Mouse (Mus musculus): ENCODE results near the gene Peli3. TPM values are rescaled to one million over a fixed set of nuclear protein-coding genes. Genes with fewer than 3 reads are reported as not detected.
A peak's percentile ranks its signal among the peaks of the same experiment; 100 is the strongest.

The Peli3 gene
- polyA plus RNA-seq, 1 experiment: 3.9 TPM

DNA sequence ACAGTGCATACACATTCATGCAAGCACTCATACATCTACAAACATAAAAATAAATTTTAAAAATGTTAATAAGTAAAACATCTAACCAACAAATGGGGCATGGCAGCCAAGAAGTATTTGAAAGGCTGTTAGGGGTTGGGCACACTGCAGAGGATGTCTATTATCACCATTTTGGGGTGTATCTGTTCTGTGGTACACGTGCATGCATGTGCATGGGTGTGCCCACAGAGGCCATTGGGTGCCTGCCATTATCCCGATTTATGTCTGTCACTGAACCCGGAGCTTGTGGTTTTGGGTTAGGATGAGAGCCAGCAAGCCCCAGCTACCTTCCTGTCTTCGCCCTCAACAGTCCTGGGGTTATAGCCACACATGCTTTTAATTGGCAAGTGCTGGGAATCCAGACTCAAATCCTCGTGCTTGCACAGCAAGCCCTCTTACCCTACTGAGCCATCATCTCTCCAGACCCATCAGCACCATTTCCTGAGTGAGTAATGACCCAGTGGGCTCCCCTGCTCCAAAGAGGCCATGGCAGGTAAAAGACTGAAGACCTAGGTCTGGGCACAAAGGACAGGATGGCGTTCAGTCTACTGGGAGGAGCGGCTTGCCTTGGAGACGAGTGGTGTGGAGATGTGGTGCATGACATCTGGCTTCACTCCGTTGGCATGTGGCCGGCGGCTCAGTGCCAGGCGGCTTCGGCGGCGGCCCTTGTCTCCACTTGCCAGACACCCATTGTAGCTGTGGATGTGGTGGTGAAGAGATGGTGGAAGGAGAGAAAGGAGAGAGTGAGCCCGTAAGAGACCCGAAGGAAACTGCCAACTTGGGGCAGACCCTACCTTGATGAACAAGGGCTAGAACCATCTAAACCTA is 5.2 kb downstream of the Peli3 start:
- H3K4me3 ChIP-seq (ENCODE audit: low read depth, low read length): no peak overlapping the region
- no peak for TF ChIP-seq POLR2A (IDR thresholded peaks at IDR 0.05; ENCODE audit: insufficient read depth, low read length)
- no peak for TF ChIP-seq CTCF (IDR thresholded peaks at IDR 0.05; ENCODE audit: low read depth, low read length)
- TF ChIP-seq EP300 (IDR thresholded peaks at IDR 0.05; ENCODE audit: insufficient read depth, low read depth, low read length): no peak

DNA sequence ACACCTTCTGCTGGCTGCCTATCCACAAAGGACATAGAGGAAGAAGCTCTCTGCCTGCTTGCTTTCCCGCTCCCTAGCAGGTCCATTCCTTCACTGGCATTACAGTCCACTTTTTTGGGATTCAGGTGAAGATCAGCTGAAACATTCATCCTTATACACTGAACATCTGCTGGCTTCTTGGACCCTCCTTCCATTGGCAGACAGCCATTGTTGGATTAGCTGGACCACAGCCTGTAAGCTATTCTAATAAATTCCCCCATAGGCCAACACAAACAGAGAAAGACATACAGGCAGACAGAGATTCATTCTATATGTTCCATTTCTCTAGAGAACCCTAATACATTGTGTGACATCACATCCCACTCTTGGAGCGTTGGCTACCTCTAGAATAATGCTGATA is 6.0 kb downstream of the Peli3 start:
- H3K4me3 ChIP-seq (ENCODE audit: low read depth, low read length): no peak overlapping the region
- no peaks in the 10 kb centered on the region for H3K9me3 ChIP-seq (replicated peaks; ENCODE audit: control insufficient read depth, insufficient read depth, low read length, poor library complexity, severe bottlenecking)
- H3K27me3 ChIP-seq (ENCODE audit: control insufficient read depth, insufficient read depth, low read length, poor library complexity, severe bottlenecking): no peaks in the 10 kb centered on the region
- H3K27ac ChIP-seq (ENCODE audit: insufficient read depth, low read length): no peak overlapping the region
- no peak overlapping the region for H3K9ac ChIP-seq (ENCODE audit: low read depth, poor library complexity, severe bottlenecking)
- no peaks in the 10 kb centered on the region for H3K4me1 ChIP-seq (ENCODE audit: control insufficient read depth, insufficient read depth, low read length)
- TF ChIP-seq CTCF (IDR thresholded peaks at IDR 0.05; ENCODE audit: low read depth, low read length): no peak
- no peak for TF ChIP-seq POLR2A (IDR thresholded peaks at IDR 0.05; ENCODE audit: insufficient read depth, low read length)
- no peak for TF ChIP-seq EP300 (IDR thresholded peaks at IDR 0.05; ENCODE audit: insufficient read depth, low read depth, low read length)
- no peaks in the 10 kb centered on the region for H3K36me3 ChIP-seq (ENCODE audit: control insufficient read depth, insufficient read depth, low read length, poor library complexity, severe bottlenecking)

More for the DNA sequence above, 5.2 kb downstream of the Peli3 start:
- Histone ChIP-seq H3K27me3 (ENCODE audit: control insufficient read depth, insufficient read depth, low read length, poor library complexity, severe bottlenecking) (no peaks in the 10 kb centered on the region), H3K4me1 (ENCODE audit: control insufficient read depth, insufficient read depth, low read length) (no peaks in the 10 kb centered on the region), H3K36me3 (ENCODE audit: control insufficient read depth, insufficient read depth, low read length, poor library complexity, severe bottlenecking) (no peaks in the 10 kb centered on the region), H3K9me3 (replicated peaks; ENCODE audit: control insufficient read depth, insufficient read depth, low read length, poor library complexity, severe bottlenecking) (no peaks in the 10 kb centered on the region), H3K9ac (ENCODE audit: low read depth, poor library complexity, severe bottlenecking) (no peak overlapping the region), H3K27ac (ENCODE audit: insufficient read depth, low read length) (no peak overlapping the region)

DNA sequence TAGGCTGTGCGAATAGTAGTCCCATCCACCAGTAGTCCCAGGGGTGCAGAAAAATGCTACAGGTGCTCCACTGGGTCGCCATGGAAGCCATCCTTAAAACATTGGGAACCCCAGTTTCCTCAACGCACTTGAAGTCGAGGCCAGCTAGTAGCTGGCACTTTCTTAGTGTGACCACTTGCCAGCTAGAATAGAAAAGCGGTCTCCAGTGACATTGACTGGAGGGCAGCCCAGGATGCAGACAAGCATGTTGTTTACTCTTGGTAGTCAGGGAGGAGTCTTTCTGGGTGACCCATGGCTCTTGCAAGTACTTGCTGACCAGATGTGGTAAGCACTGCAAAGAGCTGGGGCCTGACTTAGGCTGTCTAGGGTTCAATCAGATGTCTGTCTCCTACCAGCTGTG is 14.1 kb downstream of the Peli3 start:
- no peak for TF ChIP-seq POLR2A (IDR thresholded peaks at IDR 0.05; ENCODE audit: insufficient read depth, low read length)
- no peak for TF ChIP-seq EP300 (IDR thresholded peaks at IDR 0.05; ENCODE audit: insufficient read depth, low read depth, low read length)
- no peak for TF ChIP-seq CTCF (IDR thresholded peaks at IDR 0.05; ENCODE audit: low read depth, low read length)
- H3K4me3 ChIP-seq (ENCODE audit: low read depth, low read length): no peak overlapping the region
- peaks cover 5% of the 10 kb centered on the region for H3K36me3 ChIP-seq (ENCODE audit: control insufficient read depth, insufficient read depth, low read length, poor library complexity, severe bottlenecking)
- no peaks in the 10 kb centered on the region for H3K9me3 ChIP-seq (replicated peaks; ENCODE audit: control insufficient read depth, insufficient read depth, low read length, poor library complexity, severe bottlenecking)
- H3K4me1 ChIP-seq (ENCODE audit: control insufficient read depth, insufficient read depth, low read length): no peaks in the 10 kb centered on the region
- no peak overlapping the region for H3K27ac ChIP-seq (ENCODE audit: insufficient read depth, low read length)
- peak overlapping the region; percentile 39 for H3K9ac ChIP-seq (ENCODE audit: low read depth, poor library complexity, severe bottlenecking)
- H3K27me3 ChIP-seq (ENCODE audit: control insufficient read depth, insufficient read depth, low read length, poor library complexity, severe bottlenecking): no peaks in the 10 kb centered on the region

DNA sequence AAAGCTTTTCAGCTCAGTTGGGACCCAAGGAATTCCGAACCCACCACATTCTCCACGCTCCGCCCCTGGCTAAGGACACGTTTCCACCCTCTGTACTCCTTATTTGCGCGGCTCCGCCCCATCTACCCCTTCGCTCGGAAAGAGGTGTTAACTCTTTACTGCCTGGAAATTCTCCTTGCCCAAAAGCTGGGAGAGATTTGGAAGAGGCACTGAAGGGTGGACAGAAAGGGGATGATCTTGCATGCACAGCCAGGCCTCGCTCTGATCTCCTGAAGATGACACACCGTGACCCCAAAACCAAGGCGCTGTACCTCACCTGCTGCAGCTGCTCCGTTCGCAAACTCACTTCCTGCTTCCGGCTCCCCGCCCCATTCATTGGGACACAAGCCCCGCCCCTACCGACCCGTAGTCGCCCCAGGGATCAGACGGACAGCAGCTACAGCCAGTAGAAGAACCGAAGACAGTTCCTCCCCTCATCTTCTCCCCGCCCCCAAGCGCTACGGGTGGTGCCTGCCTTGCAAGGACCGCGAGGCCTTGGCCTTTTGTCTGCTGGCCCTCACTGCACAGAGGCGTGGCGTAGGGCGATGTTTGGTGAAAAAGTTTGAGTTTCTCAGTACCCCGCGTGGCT is 14.9 kb downstream of the Peli3 start, which contains the start of gene Dpp3:
Gene Dpp3, minus strand, starts transcription at position 384 of the 628 bp plus-strand sequence.
- peak within 1 kb of the TSS; percentile 97 for H3K4me3 ChIP-seq (ENCODE audit: low read depth, low read length)

DNA sequence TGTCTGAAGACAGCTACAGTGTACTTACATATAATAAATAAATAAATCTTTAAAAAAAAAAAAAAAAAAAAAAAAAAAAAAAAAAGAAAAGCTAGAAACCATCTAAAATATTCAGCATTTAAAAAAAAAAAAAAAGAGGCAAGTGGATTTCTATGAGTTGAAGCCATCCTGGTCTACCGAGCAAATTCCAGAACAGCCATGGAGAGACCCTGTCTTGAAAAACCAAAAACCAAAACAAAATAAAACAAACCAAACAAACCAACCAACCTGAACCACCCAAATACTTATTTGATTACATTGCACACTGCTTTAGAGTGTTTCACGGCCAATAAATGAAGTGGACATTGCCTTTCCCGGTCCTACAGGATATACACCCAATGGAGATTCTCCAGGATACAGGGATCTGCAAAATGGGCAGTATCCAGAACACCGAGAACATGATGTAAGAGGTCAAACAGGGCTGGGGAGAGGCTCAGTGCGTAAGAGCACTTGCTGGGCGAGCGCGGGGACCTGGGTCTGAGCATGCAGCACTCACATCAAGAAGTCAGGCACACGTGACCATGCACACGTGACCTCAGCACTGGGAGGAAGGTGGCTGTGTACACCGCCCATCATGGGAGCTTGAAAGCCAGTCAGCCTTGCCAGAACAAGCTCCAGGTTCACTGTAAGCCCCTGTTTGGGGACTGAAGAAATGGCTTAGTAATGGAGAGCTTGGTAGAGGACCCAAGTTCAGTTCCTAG is 17.6 kb downstream of the Peli3 start:
- Histone ChIP-seq H3K9me3 (replicated peaks; ENCODE audit: control insufficient read depth, insufficient read depth, low read length, poor library complexity, severe bottlenecking) (no peaks in the 10 kb centered on the region), H3K36me3 (ENCODE audit: control insufficient read depth, insufficient read depth, low read length, poor library complexity, severe bottlenecking) (peaks cover 30% of the 10 kb centered on the region), H3K27ac (ENCODE audit: insufficient read depth, low read length) (no peak overlapping the region), H3K4me1 (ENCODE audit: control insufficient read depth, insufficient read depth, low read length) (no peaks in the 10 kb centered on the region), H3K9ac (ENCODE audit: low read depth, poor library complexity, severe bottlenecking) (no peak overlapping the region), H3K27me3 (ENCODE audit: control insufficient read depth, insufficient read depth, low read length, poor library complexity, severe bottlenecking) (no peaks in the 10 kb centered on the region), H3K4me3 (ENCODE audit: low read depth, low read length) (no peak overlapping the region)
- TF ChIP-seq CTCF (IDR thresholded peaks at IDR 0.05; ENCODE audit: low read depth, low read length) (no peak), POLR2A (IDR thresholded peaks at IDR 0.05; ENCODE audit: insufficient read depth, low read length) (no peak)

More for the DNA sequence above, 14.9 kb downstream of the Peli3 start, which contains the start of gene Dpp3:
- Histone ChIP-seq H3K4me1 (ENCODE audit: control insufficient read depth, insufficient read depth, low read length) (no peaks in the 10 kb centered on the region), H3K27me3 (ENCODE audit: control insufficient read depth, insufficient read depth, low read length, poor library complexity, severe bottlenecking) (no peaks in the 10 kb centered on the region), H3K9me3 (replicated peaks; ENCODE audit: control insufficient read depth, insufficient read depth, low read length, poor library complexity, severe bottlenecking) (no peaks in the 10 kb centered on the region), H3K27ac (ENCODE audit: insufficient read depth, low read length) (0 out of 2 replicates have a peak within 1 kb of the TSS, but pooled peaks have one; percentile 5), H3K36me3 (ENCODE audit: control insufficient read depth, insufficient read depth, low read length, poor library complexity, severe bottlenecking) (peaks cover 10% of the 10 kb centered on the region), H3K9ac (ENCODE audit: low read depth, poor library complexity, severe bottlenecking) (peak within 1 kb of the TSS; percentile 62)
- 0 out of 2 replicates have a peak, but pooled peaks have one; percentile 10 for TF ChIP-seq EP300 (IDR thresholded peaks at IDR 0.05; ENCODE audit: insufficient read depth, low read depth, low read length)
- no peak for TF ChIP-seq CTCF (IDR thresholded peaks at IDR 0.05; ENCODE audit: low read depth, low read length)
- TF ChIP-seq POLR2A (IDR thresholded peaks at IDR 0.05; ENCODE audit: insufficient read depth, low read length): peak; percentile 44
